8 mouse cellular contexts compared by ENCODE assay signal in genomic region chr1:180225500-180226220, GRCm38 (mm10). TPM values are rescaled to one million over a fixed set of nuclear protein-coding genes. Genes with fewer than 3 reads are reported as not detected.
DNase-seq lines count a peak whose midpoint lies in the region; ATAC-seq and TF ChIP-seq lines count a peak whose summit lies in the region.

No protein-coding gene starts in this region.

- H3K9me3 ChIP-seq in CH12.LX (replicated peaks; ENCODE audit: low read length) = no peaks in the 10 kb centered on the region
- no peaks in the 10 kb centered on the region for H3K9me3 ChIP-seq in embryonic facial prominence, embryonic 14.5 days (ENCODE audit: control insufficient read depth, low read length)
- H3K9me3 ChIP-seq in heart, postnatal 0 days (replicated peaks; ENCODE audit: control insufficient read depth, low read length) = 0 out of 2 replicates have a peak, but pooled peaks cover 4% of the 10 kb centered on the region

- no peaks in the 10 kb centered on the region for H3K79me2 ChIP-seq in CH12.LX (replicated peaks; ENCODE audit: control insufficient read depth, extremely low read depth, insufficient read depth, poor library complexity, severe bottlenecking)

- dilution Hi-C loops in CH12.LX (cut with MboI; ENCODE audit: extremely low pct_ligation_motif_present, extremely low pct_unique_long_range_greater_than_20kb, low sequenced_read_pairs) = no loop called here

- H3K4me3 ChIP-seq in CH12.LX (replicated peaks in 1 of 3; ENCODE audit: low read depth in 2 of 3, low read length in 2 of 3, poor library complexity in 1 of 3) = peak overlapping the region; percentile 24 to 37 (median 33)
- peak overlapping the region; percentile 43 for H3K4me3 ChIP-seq in embryonic facial prominence, embryonic 14.5 days (ENCODE audit: low read depth, low read length)
- H3K4me3 ChIP-seq in heart, postnatal 0 days (ENCODE audit: low read depth, low read length) = peak overlapping the region; percentile 50

- no peak for TF ChIP-seq EP300 in CH12.LX (IDR thresholded peaks at IDR 0.05; ENCODE audit: low read length)
- TF ChIP-seq EP300 in heart, postnatal 0 days (IDR thresholded peaks at IDR 0.05; ENCODE audit: low read depth) = no peak

- peak; percentile 59 for TF ChIP-seq POLR2A in CH12.LX (IDR thresholded peaks at IDR 0.05; ENCODE audit: low read depth, low read length)

- peak overlapping the region; percentile 30 for H3K4me2 ChIP-seq in CH12.LX (ENCODE audit: insufficient read depth, low read depth, poor library complexity, severe bottlenecking)
- H3K4me2 ChIP-seq in embryonic facial prominence, embryonic 14.5 days (ENCODE audit: low read depth, low read length) = peak overlapping the region; percentile 64
- peak overlapping the region; percentile 61 for H3K4me2 ChIP-seq in heart, postnatal 0 days (ENCODE audit: low read depth, low read length)

- WGBS in embryonic facial prominence, embryonic 14.5 days = 14% methylated on average over 21 of the region's 21 CpGs
- 15% methylated on average over 21 of the region's 21 CpGs for WGBS in heart, postnatal 0 days

- peak overlapping the region; percentile 43 for H3K9ac ChIP-seq in CH12.LX (ENCODE audit: insufficient read depth, low read depth)
- H3K9ac ChIP-seq in embryonic facial prominence, embryonic 14.5 days (ENCODE audit: low read depth, low read length) = peak overlapping the region; percentile 52
- peak overlapping the region; percentile 3 for H3K9ac ChIP-seq in heart, postnatal 0 days (replicated peaks; ENCODE audit: low read depth, low read length)

- TF ChIP-seq RAD21 in CH12.LX (IDR thresholded peaks at IDR 0.05; ENCODE audit: low read depth, low read length) = no peak

- peaks cover 24 to 38% of the 10 kb centered on the region in 2 experiments for H3K4me1 ChIP-seq in CH12.LX (ENCODE audit: control insufficient read depth in 1 of 2, insufficient read depth in 2 of 2)
- peaks cover 7% of the 10 kb centered on the region; the same call in 1 of the 2 replicates for H3K4me1 ChIP-seq in embryonic facial prominence, embryonic 14.5 days (ENCODE audit: control insufficient read depth, insufficient read depth, low read length)
- H3K4me1 ChIP-seq in heart, postnatal 0 days (ENCODE audit: control insufficient read depth, insufficient read depth) = no peaks in the 10 kb centered on the region

- peak; percentile 94 for ATAC-seq in embryonic facial prominence, embryonic 14.5 days (ENCODE audit: low read depth)
- ATAC-seq in heart, postnatal 0 days (ENCODE audit: insufficient read depth, low read depth) = peak; percentile 91
- peak; percentile 90 for ATAC-seq in megakaryocyte, adult 5-6 weeks (ENCODE audit: poor library complexity, severe bottlenecking)

- no peak for TF ChIP-seq CTCF in CH12.LX (conservative IDR thresholded peaks at IDR 0.05 in 1 of 2, IDR thresholded peaks at IDR 0.05 in 1 of 2; ENCODE audit: low read depth in 2 of 2, low read length in 2 of 2)
- TF ChIP-seq CTCF in heart, postnatal 0 days (IDR thresholded peaks at IDR 0.05; ENCODE audit: low read depth) = no peak

- no peaks in the 10 kb centered on the region for H3K27me3 ChIP-seq in CH12.LX (replicated peaks)
- H3K27me3 ChIP-seq in embryonic facial prominence, embryonic 14.5 days (replicated peaks; ENCODE audit: control insufficient read depth, insufficient read depth, low read length) = no peaks in the 10 kb centered on the region
- no peaks in the 10 kb centered on the region for H3K27me3 ChIP-seq in heart, postnatal 0 days (ENCODE audit: control insufficient read depth, insufficient read depth, low read length)

- H3K27ac ChIP-seq in CH12.LX (ENCODE audit: insufficient read depth, low read depth) = peak overlapping the region; percentile 44
- H3K27ac ChIP-seq in embryonic facial prominence, embryonic 14.5 days (replicated peaks; ENCODE audit: low read depth, low read length) = 0 out of 2 replicates have a peak overlapping the region, but pooled peaks have one; percentile 9
- peak overlapping the region; percentile 49 for H3K27ac ChIP-seq in heart, postnatal 0 days (ENCODE audit: low read depth)

- H3K36me3 ChIP-seq in CH12.LX (replicated peaks in 1 of 2; ENCODE audit: control insufficient read depth in 1 of 2, insufficient read depth in 1 of 2, low read length in 1 of 2) = peaks cover 5 to 46% of the 10 kb centered on the region in 2 experiments
- H3K36me3 ChIP-seq in embryonic facial prominence, embryonic 14.5 days (ENCODE audit: control insufficient read depth, insufficient read depth, low read length) = no peaks in the 10 kb centered on the region
- H3K36me3 ChIP-seq in heart, postnatal 0 days (replicated peaks; ENCODE audit: control insufficient read depth, insufficient read depth, low read length) = peaks cover 8% of the 10 kb centered on the region

- peak; percentile 60 for DNase-seq in CH12.LX (ENCODE audit: extremely low read depth)
- peak; percentile 74 to 86 for DNase-seq in adrenal gland, postnatal 36 days
- peak; percentile 84 for DNase-seq in embryonic facial prominence, embryonic 14.5 days (ENCODE audit: low spot score)
- DNase-seq in heart, postnatal 0 days (ENCODE audit: low spot score) = peak; percentile 66
- peak; percentile 87 to 90 for DNase-seq in kidney, postnatal 25 days
- peak; percentile 71 for DNase-seq in spleen, adult 12 weeks (ENCODE audit: low spot score)
- DNase-seq in frontal cortex, adult 2 months (ENCODE audit: extremely low spot score in 1 of 2, low spot score in 1 of 2) = no peak

- in situ Hi-C loops in CH12.LX (cut with MboI; ENCODE audit: low pct_ligation_motif_present, low pct_unique_long_range_greater_than_20kb, low sequenced_read_pairs) = no loop called here

TF ChIP-seq in CH12.LX, 34 proteins besides CTCF, POLR2A, EP300 and RAD21:
- TF ChIP-seq CHD1 (IDR thresholded peaks at IDR 0.05; ENCODE audit: low read depth, low read length) (no peak), TCF12 (IDR thresholded peaks at IDR 0.05; ENCODE audit: low read depth, low read length) (0 out of 2 replicates have a peak, but pooled peaks have one; percentile 20), POLR2AphosphoS2 (IDR thresholded peaks at IDR 0.05; ENCODE audit: low read depth, low read length) (peak; percentile 72; the same call in 1 of the 2 replicates), JUND (conservative IDR thresholded peaks at IDR 0.05; ENCODE audit: low read depth, low read length) (no peak), NELFE (IDR thresholded peaks at IDR 0.05; ENCODE audit: low read depth, low read length) (peak; percentile 46; the same call in 1 of the 2 replicates), IRF4 (IDR thresholded peaks at IDR 0.05; ENCODE audit: low read depth, low read length) (peak; percentile 10; the same call in 1 of the 2 replicates), ELF1 (IDR thresholded peaks at IDR 0.05; ENCODE audit: low read depth, low read length) (0 out of 2 replicates have a peak, but pooled peaks have one; percentile 32), MXI1 (IDR thresholded peaks at IDR 0.05; ENCODE audit: low read depth, low read length) (peak; percentile 73; the same call in 1 of the 2 replicates), MAX (IDR thresholded peaks at IDR 0.05; ENCODE audit: low read length) (peak; percentile 31; the same call in 1 of the 2 replicates), MAZ (IDR thresholded peaks at IDR 0.05; ENCODE audit: low read depth, low read length) (peak; percentile 81; the same call in 1 of the 2 replicates)

RNA-seq across cellular contexts. Expression of gene Coq8a, which starts 26.3 kb away (rescaled TPM):
- total RNA-seq in CH12.LX (2012; rRNA removed) = 74.0 and 88.1 TPM in 2 replicates
- total RNA-seq in CH12.LX (2014; rRNA removed) = 73.4 and 84.6 TPM in 2 replicates
- polyA plus RNA-seq in CH12.LX (2012; ENCODE audit: insufficient read length, low read depth) = 237 and 248 TPM in 2 replicates
- total RNA-seq in adrenal gland, postnatal 36 days (2021) = 100 to 1,000 TPM; 284 to 434 TPM
- 15.8 and 24.7 TPM in 2 replicates for polyA plus RNA-seq in embryonic facial prominence, embryonic 14.5 days (2014; fragmentation: Nextera tagmentation; extraction: Ambion mirVana)
- 148 and 166 TPM in 2 replicates for total RNA-seq in heart, postnatal 0 days (2014; rRNA removed; ENCODE audit: low replicate concordance)
- 226 and 231 TPM in 2 replicates for polyA plus RNA-seq in heart, postnatal 0 days (2015; fragmentation: Nextera tagmentation; extraction: Ambion mirVana)
- 1.5 and 2.4 TPM in 2 replicates for total RNA-seq in megakaryocyte, adult 5-6 weeks (2015)
- total RNA-seq in megakaryocyte, adult 5-6 weeks (2017) = 0.84 and 2.4 TPM in 2 replicates
- polyA plus RNA-seq in frontal cortex, adult 2 months (2012; rRNA removed) = 35.7 and 39.5 TPM in 2 replicates

RNA-seq across cellular contexts. Expression of gene Psen2, which starts 37.6 kb away (rescaled TPM):
- 36.8 and 45.3 TPM in 2 replicates for total RNA-seq in CH12.LX (2012; rRNA removed)
- total RNA-seq in CH12.LX (2014; rRNA removed) = 23.4 and 24.2 TPM in 2 replicates
- polyA plus RNA-seq in CH12.LX (2012; ENCODE audit: insufficient read length, low read depth) = 46.1 and 47.6 TPM in 2 replicates
- 10 to 100 TPM; 24.5 to 33.5 TPM for total RNA-seq in adrenal gland, postnatal 36 days (2021)
- polyA plus RNA-seq in embryonic facial prominence, embryonic 14.5 days (2014; fragmentation: Nextera tagmentation; extraction: Ambion mirVana) = 18.8 and 19.6 TPM in 2 replicates
- 30.8 and 33.3 TPM in 2 replicates for total RNA-seq in heart, postnatal 0 days (2014; rRNA removed; ENCODE audit: low replicate concordance)
- polyA plus RNA-seq in heart, postnatal 0 days (2015; fragmentation: Nextera tagmentation; extraction: Ambion mirVana) = 15.2 and 16.4 TPM in 2 replicates
- total RNA-seq in megakaryocyte, adult 5-6 weeks (2015) = 14.0 and 17.3 TPM in 2 replicates
- total RNA-seq in megakaryocyte, adult 5-6 weeks (2017) = 13.6 and 18.9 TPM in 2 replicates
- 22.4 and 23.9 TPM in 2 replicates for polyA plus RNA-seq in frontal cortex, adult 2 months (2012; rRNA removed)

Comparison
In these comparisons a context has a peak if more than half of its experiments do, and no peak if none do; other contexts are left out.
1. DNase-seq: peak in CH12.LX (single experiment), adrenal gland, postnatal 36 days (2 of 2), embryonic facial prominence, embryonic 14.5 days (single experiment), heart, postnatal 0 days (single experiment), kidney, postnatal 25 days (2 of 2) and spleen, adult 12 weeks (single experiment); none in frontal cortex, adult 2 months (0 of 2).
2. RNA of gene Coq8a, which starts 26.3 kb away (total RNA-seq): 284 to 434 TPM in adrenal gland, postnatal 36 days, 148 to 166 TPM in heart, postnatal 0 days and 73.4 to 88.1 TPM in CH12.LX; 0.84 to 2.4 TPM in megakaryocyte, adult 5-6 weeks; every median in the first group is over 10 times any median in the second.
3. Peak in every context shown above with its lines, with median percentiles within 50 percentile points of each other: H3K27ac ChIP-seq, H3K4me2 ChIP-seq, H3K4me3 ChIP-seq, H3K9ac ChIP-seq and ATAC-seq.